Mouse (Mus musculus) adrenal gland, adult 10 weeks (tissue): ENCODE measurements around the gene Ccdc92b. TPM values are rescaled to one million over a fixed set of nuclear protein-coding genes. Genes with fewer than 3 reads are reported as not detected.

Experiments used
- polyA plus RNA-seq: library from polyadenylated mRNA; stranded (reverse); fragments of 350-450 nt; fragmentation: Illumina TruSeq; extraction: RNeasy Lipid Tissue Mini Kit (QIAGEN cat#74804); gene quantifications from one replicate; pipeline ENCODE4 v1.2.3, GENCODE M21; 2014; ENCODE audit warnings: low read depth, low replicate concordance

The Ccdc92b gene
- 1.3 TPM for polyA plus RNA-seq

DNA sequence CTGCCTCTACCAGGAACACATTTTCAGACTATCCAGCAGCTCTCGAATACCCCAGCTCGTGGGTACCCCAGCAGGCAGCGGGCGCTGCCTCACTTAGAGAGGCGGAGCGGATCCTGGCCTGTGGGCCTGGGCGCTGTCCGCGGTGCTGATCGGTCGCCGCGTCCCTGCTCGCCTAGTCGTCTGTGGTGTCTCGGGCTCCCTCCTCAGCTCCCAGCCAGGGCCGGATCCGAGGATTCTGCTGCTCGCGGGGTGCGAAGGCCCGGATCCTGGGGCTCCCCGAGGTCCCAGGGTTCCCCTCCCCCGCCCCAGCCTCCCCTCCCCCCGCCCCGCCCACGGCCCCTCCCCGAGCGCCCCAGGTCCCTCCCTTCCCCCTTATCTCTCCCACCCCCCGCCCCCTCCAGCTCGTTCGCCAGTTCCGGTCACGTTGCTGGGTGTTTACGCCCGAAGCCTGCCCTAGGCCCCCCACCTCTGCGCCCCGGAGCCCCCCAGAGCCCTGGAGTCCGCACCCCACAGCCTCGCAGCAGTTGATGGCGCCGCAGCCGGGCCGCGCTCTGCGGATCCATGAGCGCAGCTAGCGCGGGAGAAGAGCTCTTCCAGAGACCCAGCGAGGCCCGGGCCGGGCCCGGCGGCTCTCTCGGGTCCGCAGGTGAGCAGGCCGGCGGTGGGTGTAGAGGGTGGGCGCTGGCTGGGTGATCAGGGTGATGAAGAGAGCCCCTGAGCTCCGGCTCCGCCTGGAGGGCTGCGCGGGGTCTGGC, at the start of gene Ccdc92b:
TSS of gene Ccdc92b (plus strand) at position 405 of the 755 bp plus-strand sequence.

DNA sequence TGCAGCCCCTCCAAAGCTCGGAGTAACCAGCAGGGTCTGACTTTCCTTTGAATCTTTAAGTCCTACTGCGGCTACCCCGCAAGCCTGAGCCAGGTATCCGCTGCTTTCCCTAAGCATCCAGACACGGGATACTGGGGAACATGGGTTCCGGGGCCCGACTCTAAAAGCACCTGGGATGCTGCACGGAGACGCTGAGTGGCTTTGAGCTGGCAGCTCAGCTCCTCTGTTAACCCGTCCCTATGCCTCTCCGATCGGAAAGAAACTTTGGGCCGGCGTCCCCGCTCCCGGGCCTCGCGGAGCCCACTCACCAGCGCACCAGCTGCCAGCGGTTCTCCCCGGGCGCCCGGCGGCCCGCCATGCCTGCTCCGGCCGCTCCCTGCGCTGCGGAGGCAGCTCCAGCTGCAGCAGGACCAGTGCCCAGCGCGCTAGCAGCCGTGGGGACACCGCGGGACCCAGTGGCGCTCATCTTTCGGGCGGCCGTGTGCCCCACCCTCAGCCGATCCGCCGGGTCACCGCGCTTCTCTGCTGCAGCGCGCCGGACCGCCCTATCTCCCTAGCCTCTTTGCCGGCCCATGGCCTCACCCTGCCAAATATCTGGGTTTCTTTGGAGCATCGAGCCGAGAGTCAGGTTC, 8.7 kb upstream of the Ccdc92b start, which contains the start of gene Rap1gap2:
TSS of gene Rap1gap2 (minus strand) at position 371 of the 632 bp plus-strand sequence.

DNA sequence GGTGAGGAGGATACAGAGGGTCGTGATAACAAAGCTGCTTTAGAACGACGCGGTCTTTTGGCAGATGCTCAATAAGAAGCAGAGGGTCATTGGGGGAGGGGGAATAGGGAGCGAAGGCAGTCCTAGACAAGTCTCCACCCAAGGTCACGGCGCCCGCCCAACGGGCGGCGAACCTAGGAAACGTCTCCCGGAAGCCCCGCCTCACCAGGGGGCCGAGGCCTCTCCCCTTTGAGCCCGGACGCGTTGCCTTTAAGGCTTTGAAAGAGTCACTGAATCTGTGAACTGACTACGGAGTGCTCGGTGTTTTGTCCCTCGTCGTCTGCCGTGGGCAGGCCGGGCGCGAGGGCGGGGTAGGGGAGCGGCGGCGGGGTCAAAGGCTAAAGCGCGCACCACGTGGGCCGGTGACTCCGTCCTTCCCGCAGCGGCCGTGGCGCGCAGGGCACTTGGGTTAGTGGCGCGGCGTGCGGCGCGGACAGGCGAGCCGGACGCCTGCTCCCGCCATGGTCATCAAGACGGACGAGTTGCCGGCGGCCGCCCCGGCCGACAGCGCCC, 29.8 kb downstream of the Ccdc92b start, which contains the start of gene Cluh:
TSS of gene Cluh (plus strand) at position 401 of the 552 bp plus-strand sequence.

Other genes starting within 250 kb of the Ccdc92b start
- gene Rap1gap2, start 8.7 kb upstream of the Ccdc92b start, polyA plus RNA-seq = 2.0 TPM
- 15.1 TPM for gene Cluh, start 29.9 kb downstream of the Ccdc92b start, polyA plus RNA-seq
- 933 TPM for gene Pafah1b1, start 105.1 kb downstream of the Ccdc92b start, polyA plus RNA-seq
- 43.4 TPM for gene Mettl16, start 151.2 kb downstream of the Ccdc92b start, polyA plus RNA-seq
- 1.8 TPM for gene Mnt, start 211.3 kb downstream of the Ccdc92b start, polyA plus RNA-seq